Mouse (Mus musculus): ENCODE data around the gene Cd8a. TPM values are rescaled to one million over a fixed set of nuclear protein-coding genes. Genes with fewer than 3 reads are reported as not detected.

Gene Cd8a
- polyA plus RNA-seq, 1 experiment, result not detected

DNA sequence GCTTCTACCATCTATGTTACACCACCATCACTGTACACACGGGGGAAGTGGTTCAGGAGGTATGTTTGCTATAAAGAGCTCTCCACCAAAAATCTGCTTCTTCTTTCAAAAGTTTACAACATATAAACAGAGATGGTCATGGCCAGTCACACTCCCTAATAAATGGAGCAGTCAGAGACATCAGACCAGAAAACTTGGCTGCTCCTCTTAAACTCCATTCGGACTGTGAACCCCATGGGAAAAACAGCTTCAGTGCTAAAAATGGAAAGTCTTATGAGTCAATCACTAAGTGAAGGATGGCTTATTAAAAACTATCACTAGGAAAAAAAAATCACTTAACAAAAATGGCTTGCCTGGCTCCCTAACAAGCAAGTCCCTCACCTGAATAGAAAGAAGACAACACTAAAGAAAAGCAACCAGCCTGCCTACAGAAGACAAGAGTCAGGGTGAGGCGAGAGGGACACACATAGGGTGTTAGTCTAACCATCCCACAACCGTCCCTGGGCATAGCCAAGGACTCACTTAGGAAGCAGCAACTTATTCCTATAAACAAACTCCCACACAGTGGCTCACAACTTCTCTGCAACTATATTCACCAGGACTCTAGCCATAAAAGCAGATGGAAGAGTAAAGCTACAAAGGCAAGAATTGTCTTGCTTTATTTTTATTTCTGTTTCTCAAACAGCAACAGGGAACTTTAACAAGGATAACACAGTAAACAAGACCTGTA is 54.9 kb downstream of the Cd8a start:
- Histone ChIP-seq H3K4me3 (ENCODE audit: insufficient read depth, low read length) (no peak overlapping the region), H3K27ac (ENCODE audit: insufficient read depth, low read length) (no peak overlapping the region), H3K4me1 (ENCODE audit: control insufficient read depth, insufficient read depth, low read length) (peaks cover 9% of the 10 kb centered on the region)
- no peak for TF ChIP-seq CTCF (IDR thresholded peaks at IDR 0.05; ENCODE audit: extremely low read depth, insufficient read depth, low read length)

Other genes starting within 250 kb of the Cd8a start
- gene Thnsl2, start 229.0 kb upstream of the Cd8a start, polyA plus RNA-seq (2012; rRNA removed), result 5.0 and 5.1 TPM in 2 replicates
- not detected in 2 replicates for gene Fabp1, start 173.6 kb upstream of the Cd8a start, polyA plus RNA-seq (2012; rRNA removed)
- 15.3 and 16.3 TPM in 2 replicates for gene Krcc1, start 101.8 kb upstream of the Cd8a start, polyA plus RNA-seq (2012; rRNA removed)
- gene Smyd1, start 51.2 kb upstream of the Cd8a start, polyA plus RNA-seq (2012; rRNA removed), result 1.4 and 1.9 TPM in 2 replicates
- not detected in 2 replicates for gene Cd8b1, start 50.6 kb upstream of the Cd8a start, polyA plus RNA-seq (2012; rRNA removed)
- gene Rmnd5a, start 67.2 kb downstream of the Cd8a start, polyA plus RNA-seq (2012; rRNA removed), result 70.9 and 72.0 TPM in 2 replicates
- 32.4 and 34.4 TPM in 2 replicates for gene Rnf103, start 120.5 kb downstream of the Cd8a start, polyA plus RNA-seq (2012; rRNA removed)
- 109 and 110 TPM in 2 replicates for gene Chmp3, start 170.4 kb downstream of the Cd8a start, polyA plus RNA-seq (2012; rRNA removed)

Data from cortical plate, adult 2 months (tissue).